Mouse (Mus musculus): ENCODE results near the gene Gm5640.
"Not testable (repeated sequence)": the region's sequence is repeated elsewhere in the genome, so short reads cannot be mapped to it uniquely, and the experiment has no call there.

Gene Gm5640

GRCm38 (mm10) chrX:74645466-74646323 is at the start of gene Gm5640:
Gm5640 (minus strand) TSS chrX:74645635.
- not testable (repeated sequence) for DNase-seq

GRCm38 (mm10) chrX:74646393-74646792 is 958 bp upstream of the Gm5640 start:
- DNase-seq = not testable (repeated sequence)

- no peak for DNase-seq
Measured at GRCm38 (mm10) chrX:74592379-74592778, 53.1 kb downstream of the Gm5640 start, which contains the start of gene Olfr1325. Olfr1325 (plus strand) TSS chrX:74592679.
